Mouse (Mus musculus) ES-E14 (cell line): ENCODE measurements at regions not wholly inside any gene's neighbourhood (a gene's known extent, or its start where the extent isn't known, plus 50 kb on each side); places are given as distances from the start of the nearest gene placed in this dataset.

Experiments
- CHD2 ChIP-seq: IDR thresholded peaks from 2 replicates; pipeline ENCODE4 v1.6.1; 2014; ENCODE audit warnings: mild to moderate bottlenecking, low read depth, low read length, inconsistent platforms
- HCFC1 ChIP-seq: IDR thresholded peaks from 2 replicates; pipeline ENCODE4 v1.6.1; 2012; ENCODE audit warnings: low read length, inconsistent platforms, borderline replicate concordance; ENCODE audit not compliant: insufficient read depth
- MAFK ChIP-seq: IDR thresholded peaks from 2 replicates; pipeline ENCODE4 v1.6.1; 2014; ENCODE audit warnings: mild to moderate bottlenecking, low read depth, low read length, inconsistent platforms; ENCODE audit not compliant: insufficient read depth
- ZNF384 ChIP-seq: IDR thresholded peaks from 2 replicates; pipeline ENCODE4 v1.6.1; 2012; ENCODE audit warnings: low read depth, low read length, inconsistent platforms

- TF ChIP-seq CHD2 = no peak
- no peak for TF ChIP-seq HCFC1
- peak; percentile 100 for TF ChIP-seq MAFK
- TF ChIP-seq ZNF384 = no peak
These were observed 57.3 kb upstream of the Dgkg start for GRCm38 (mm10) chr16:22714315-22714714.
